Mouse (Mus musculus) Patski (cell line): ENCODE data around the gene Rere. TPM values are rescaled to one million over a fixed set of nuclear protein-coding genes. Genes with fewer than 3 reads are reported as not detected.

ENCODE experiments used
- ATAC-seq: fragments of 100-300 bp; one replicate; pipeline ENCODE4 v1.8.0; 2021
- CTCF ChIA-PET: fragments of 350-600 bp; sonication (Branson Sonifier 250); formaldehyde crosslinking; loops from one replicate; lab custom pipeline; 2022; ENCODE audit warnings: inconsistent platforms; lab: Charles Lee
- POLR2A ChIA-PET: fragments of 350-600 bp; sonication (Branson Sonifier 250); formaldehyde crosslinking; loops from one replicate; lab custom pipeline; 2022; ENCODE audit warnings: antibody characterized with exemption, inconsistent platforms; lab: Charles Lee
- DNase-seq: peaks from one replicate; pipeline ENCODE4 v3.0.0-alpha.2; 2011; ENCODE audit warnings: low read depth, low spot score
- H3K27me3 ChIP-seq: fragments of 371-371 bp; one replicate; pipeline ENCODE4 v1.5.1; 2021
- CTCF ChIP-seq: fragments of 100-300 bp; IDR thresholded peaks from one replicate; pipeline ENCODE4 v1.5.1; 2021
- in situ Hi-C: fragments of 300-500 bp; cut with MboI; formaldehyde crosslinking; loops from 3 replicates; pipeline ENCODE4 v1.11.1; 2018; ENCODE audit warnings: low pct_unique_long_range_greater_than_20kb, mixed read lengths
- polyA plus RNA-seq: library from polyadenylated mRNA; unstranded; gene quantifications from one replicate; pipeline ENCODE4 v1.2.3, GENCODE M21; 2021

Rere gene
- polyA plus RNA-seq, 1 experiment from 2014 or later, result 155 TPM

- POLR2A ChIA-PET, result no interaction called here
- in situ Hi-C loops, result no loop called here
- DNase-seq (no peak), ATAC-seq (no peak)
- CTCF ChIA-PET, result no interaction called here
- no peaks in the 10 kb centered on the region for H3K27me3 ChIP-seq
- TF ChIP-seq CTCF, result no peak
These were observed 93.4 kb downstream of the Rere start for GRCm38 (mm10) chr4:150374651-150375447.

DNA sequence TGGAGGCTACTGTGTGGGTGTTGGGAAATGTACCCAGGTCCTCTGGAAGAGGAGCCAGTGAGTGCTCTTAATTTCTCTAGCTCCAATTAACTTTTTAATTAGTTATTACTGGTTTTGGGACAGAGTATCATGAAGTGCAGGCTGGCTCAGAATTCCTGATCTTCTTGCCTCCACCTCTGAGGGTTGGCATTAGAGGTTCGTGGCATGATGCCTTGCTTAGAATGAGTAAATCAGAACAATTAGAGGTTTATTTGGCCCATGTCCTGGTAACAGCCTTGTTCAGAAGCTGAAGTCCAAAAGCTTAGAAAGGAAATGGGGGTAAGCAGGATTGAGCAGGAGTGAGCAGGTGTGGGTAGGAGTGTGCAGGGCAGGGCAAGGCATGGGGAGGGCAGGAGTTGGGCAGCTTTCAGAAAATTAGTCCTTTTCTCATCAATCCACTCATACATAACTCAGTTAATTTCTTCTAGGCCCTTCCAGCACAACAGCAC, 94.0 kb downstream of the Rere start:
- no peak for DNase-seq
- POLR2A ChIA-PET, result no interaction called here
- no peaks in the 10 kb centered on the region for H3K27me3 ChIP-seq
- in situ Hi-C loops, result no loop called here
- TF ChIP-seq CTCF, result no peak
- CTCF ChIA-PET, result interaction anchor here (1.5 kb wide), 1 partner anchor 32 kb away, joined by 5 read pairs; no protein-coding TSS in a partner anchor
- no peak for ATAC-seq

GRCm38 (mm10) chr4:150379313-150379712, 97.9 kb downstream of the Rere start:
- ATAC-seq, result no peak
- TF ChIP-seq CTCF, result no peak
- DNase-seq, result no peak
- in situ Hi-C loops, result no loop called here
- CTCF ChIA-PET, result no interaction called here
- POLR2A ChIA-PET, result no interaction called here
- no peaks in the 10 kb centered on the region for H3K27me3 ChIP-seq

- ChIA-PET POLR2A (no interaction called here), CTCF (interaction anchor here (2.2 kb wide), 1 partner anchor 9 kb away, joined by 7 read pairs; no protein-coding TSS in a partner anchor)
- no peak for TF ChIP-seq CTCF
- ATAC-seq (no peak), DNase-seq (no peak)
- in situ Hi-C loops, result no loop called here
- no peaks in the 10 kb centered on the region for H3K27me3 ChIP-seq
These were observed 98.3 kb downstream of the Rere start for GRCm38 (mm10) chr4:150379772-150380171.

DNA sequence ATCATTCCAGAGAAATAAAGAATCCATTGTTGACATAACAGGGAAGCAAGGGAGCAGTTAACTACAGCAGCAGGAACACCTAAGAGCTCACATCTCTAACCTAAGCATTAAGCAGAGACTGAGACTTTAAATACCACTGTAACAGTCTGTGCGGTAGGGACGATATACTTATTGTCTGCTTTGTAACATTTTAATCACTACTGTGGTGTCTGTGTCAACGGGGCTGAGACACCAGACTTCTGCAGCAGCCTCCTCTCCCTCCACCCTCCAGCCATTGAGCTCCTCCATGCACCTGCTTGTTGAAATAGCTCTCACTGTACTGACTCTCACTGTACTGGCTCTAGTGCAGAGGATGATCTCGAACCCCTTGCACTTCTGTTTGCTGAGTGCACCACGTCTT, 98.8 kb downstream of the Rere start:
- CTCF ChIA-PET, result interaction anchor here (2.2 kb wide), 1 partner anchor 10 kb away, joined by 7 read pairs; no protein-coding TSS in a partner anchor
- no peaks in the 10 kb centered on the region for H3K27me3 ChIP-seq
- in situ Hi-C loops, result no loop called here
- TF ChIP-seq CTCF, result no peak
- DNase-seq (no peak), ATAC-seq (no peak)
- POLR2A ChIA-PET, result no interaction called here

- no peak for ATAC-seq
- TF ChIP-seq CTCF, result no peak
- ChIA-PET POLR2A (no interaction called here), CTCF (no interaction called here)
- in situ Hi-C loops, result no loop called here
- DNase-seq, result no peak
- H3K27me3 ChIP-seq, result no peaks in the 10 kb centered on the region
These were observed 101.1 kb downstream of the Rere start for GRCm38 (mm10) chr4:150382504-150382903.

GRCm38 (mm10) chr4:150384405-150384804, 103.0 kb downstream of the Rere start:
- H3K27me3 ChIP-seq, result no peaks in the 10 kb centered on the region
- no peak for TF ChIP-seq CTCF
- DNase-seq (no peak), ATAC-seq (no peak)
- in situ Hi-C loops, result no loop called here
- ChIA-PET POLR2A (no interaction called here), CTCF (no interaction called here)

DNA sequence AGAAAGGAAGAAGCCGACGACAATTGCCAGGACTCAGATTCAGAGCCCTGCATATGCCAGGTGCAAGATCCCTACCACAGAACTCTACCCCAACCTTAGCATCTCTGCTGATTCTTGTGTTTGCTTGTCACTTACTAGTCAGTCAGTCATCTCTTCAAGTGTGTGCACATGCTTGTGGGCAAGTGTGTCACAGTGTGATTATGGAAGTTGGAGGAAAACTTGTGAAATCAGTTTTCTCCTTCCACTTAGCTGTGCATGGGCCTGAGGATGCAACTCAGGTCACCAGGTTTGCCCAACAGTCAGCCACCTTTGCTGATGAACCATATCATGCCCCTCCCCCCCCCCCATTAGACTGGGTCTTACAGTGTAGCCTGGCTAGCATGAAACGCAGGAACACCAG, 103.5 kb downstream of the Rere start:
- ChIA-PET CTCF (no interaction called here), POLR2A (no interaction called here)
- H3K27me3 ChIP-seq, result no peaks in the 10 kb centered on the region
- ATAC-seq, result no peak
- in situ Hi-C loops, result no loop called here
- DNase-seq, result no peak
- no peak for TF ChIP-seq CTCF

- TF ChIP-seq CTCF, result no peak
- ChIA-PET POLR2A (interaction anchor here (1.0 kb wide), 1 partner anchor 10 kb away, joined by 3 read pairs; no protein-coding TSS in a partner anchor), CTCF (interaction anchor here (0.9 kb wide), 1 partner anchor 12 kb away, joined by 3 read pairs; no protein-coding TSS in a partner anchor)
- DNase-seq, result no peak
- no peaks in the 10 kb centered on the region for H3K27me3 ChIP-seq
- no peak for ATAC-seq
- in situ Hi-C loops, result no loop called here
These were observed 107.1 kb downstream of the Rere start for GRCm38 (mm10) chr4:150388518-150388917.

DNA sequence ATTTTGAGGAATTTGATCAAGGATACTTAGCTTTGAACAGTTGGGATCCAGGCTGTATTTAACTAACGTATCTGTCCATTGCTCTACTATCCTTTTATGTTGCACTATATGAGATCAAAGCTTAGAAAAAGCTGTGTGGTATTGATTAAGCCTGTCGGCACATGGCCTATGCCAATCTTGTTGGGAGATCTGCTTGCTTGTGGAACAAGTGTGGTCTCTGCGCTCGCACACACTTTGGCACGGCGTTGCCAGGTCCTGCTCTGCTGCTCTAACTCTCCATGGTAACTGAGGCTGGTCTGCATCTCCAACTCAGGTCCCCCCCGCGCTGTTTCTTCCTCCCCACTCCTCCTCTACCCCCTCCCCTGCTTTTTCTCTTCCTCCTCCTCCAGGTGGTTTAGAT, 112.2 kb downstream of the Rere start:
- CTCF ChIA-PET, result no interaction called here
- no peak for TF ChIP-seq CTCF
- no peaks in the 10 kb centered on the region for H3K27me3 ChIP-seq
- in situ Hi-C loops, result no loop called here
- POLR2A ChIA-PET, result no interaction called here
- ATAC-seq (no peak), DNase-seq (no peak)

DNA sequence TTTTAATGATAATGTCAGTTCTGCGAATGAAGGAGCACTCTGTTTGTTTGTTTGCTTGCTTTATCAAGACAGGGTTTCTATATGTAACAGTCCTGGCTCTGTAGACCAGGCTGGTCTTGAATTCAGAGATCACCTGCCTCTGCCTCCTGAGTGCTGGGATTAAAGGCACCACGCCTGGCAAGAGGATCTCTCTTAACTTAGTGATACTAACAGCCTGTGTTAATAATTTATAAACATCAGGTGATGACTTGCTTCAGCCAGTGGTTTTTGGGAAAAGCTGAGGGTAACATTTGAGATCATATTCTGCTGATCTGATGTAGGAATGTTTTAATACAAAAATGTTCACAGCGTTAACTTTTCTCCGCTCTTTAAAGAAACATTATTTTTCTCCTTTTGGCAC, 112.6 kb downstream of the Rere start:
- ATAC-seq (no peak), DNase-seq (no peak)
- in situ Hi-C loops, result no loop called here
- POLR2A ChIA-PET, result no interaction called here
- H3K27me3 ChIP-seq, result no peaks in the 10 kb centered on the region
- CTCF ChIA-PET, result no interaction called here
- no peak for TF ChIP-seq CTCF
